Comparison of ENCODE assay signal across 11 mouse cellular contexts in the genomic region with DNA sequence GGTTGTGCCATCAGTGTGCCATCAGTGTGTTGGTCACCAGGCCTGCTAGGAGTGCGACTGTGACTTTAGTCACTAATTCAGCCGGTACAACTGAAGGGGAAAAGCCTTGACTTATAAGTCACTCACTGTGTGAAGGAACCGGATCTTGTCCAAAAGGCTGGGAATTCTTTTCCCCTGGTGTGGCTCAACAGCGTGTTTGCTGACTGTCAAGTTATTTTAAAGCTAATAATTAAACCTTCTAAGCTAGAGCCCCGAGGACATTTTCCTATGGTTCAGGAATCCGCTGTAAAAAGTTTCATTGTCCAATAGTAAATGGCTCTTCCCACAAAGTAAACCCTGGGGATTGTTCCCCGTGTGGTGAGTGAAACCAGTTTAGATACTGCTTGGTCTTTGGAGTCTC.
DNase-seq lines count a peak whose midpoint lies in the region; ATAC-seq lines count a peak whose summit lies in the region.
"Had no signal": no experiment of that assay in that cellular context is flagged by ENCODE, and none has a peak within 500 bp of the region (broad histone marks: within the 10 kb centered on the region; RNA-seq: fewer than 3 reads in every experiment).

No protein-coding gene starts in this region.

- H3K4me1 ChIP-seq in neural tube, embryonic 12.5 days, result peaks cover 45% of the 10 kb centered on the region
- H3K4me1 ChIP-seq in liver, embryonic 12.5 days, result peaks cover 40% of the 10 kb centered on the region

- peaks cover 17% of the 10 kb centered on the region for H3K36me3 ChIP-seq in neural tube, embryonic 12.5 days
- H3K36me3 ChIP-seq in liver, embryonic 12.5 days, result no peaks in the 10 kb centered on the region
- H3K36me3 ChIP-seq: heart, embryonic 15.5 days had no signal

- no peak overlapping the region for H3K9ac ChIP-seq in neural tube, embryonic 12.5 days
- no peak overlapping the region for H3K9ac ChIP-seq in liver, embryonic 12.5 days
- H3K9ac ChIP-seq: heart, embryonic 15.5 days had no signal

- no peaks in the 10 kb centered on the region for H3K9me3 ChIP-seq in neural tube, embryonic 12.5 days
- H3K9me3 ChIP-seq in liver, embryonic 12.5 days (replicated peaks), result no peaks in the 10 kb centered on the region
- H3K9me3 ChIP-seq: heart, embryonic 15.5 days had no signal

- 0 out of 2 replicates have a peak overlapping the region, but pooled peaks have one; percentile 3 for H3K4me2 ChIP-seq in neural tube, embryonic 12.5 days (replicated peaks)
- no peak overlapping the region for H3K4me2 ChIP-seq in liver, embryonic 12.5 days
- H3K4me2 ChIP-seq: heart, embryonic 15.5 days had no signal

- peak; percentile 37 for DNase-seq in embryo, embryonic 11 days
- no peak for DNase-seq in embryo, embryonic 10 days (ENCODE audit: low spot score)
- no peak for DNase-seq in neural tube, embryonic 10.5 days (ENCODE audit: extremely low spot score, low spot score)
- no peak for DNase-seq in B cell, adult 2 months
- DNase-seq in adrenal gland, postnatal 4 days (ENCODE audit: low spot score in 2 of 2), result no peak
- DNase-seq in thymus, postnatal 14 days, result no peak
- DNase-seq: cerebellum, postnatal 14 days; retina, postnatal 1 day had no signal

- no peak overlapping the region for H3K4me3 ChIP-seq in neural tube, embryonic 12.5 days
- H3K4me3 ChIP-seq in liver, embryonic 12.5 days, result no peak overlapping the region
- H3K4me3 ChIP-seq: heart, embryonic 15.5 days had no signal

- no peak overlapping the region for H3K27ac ChIP-seq in neural tube, embryonic 12.5 days
- peak overlapping the region; percentile 54 for H3K27ac ChIP-seq in liver, embryonic 12.5 days
- H3K27ac ChIP-seq: heart, embryonic 15.5 days had no signal

- no peak for ATAC-seq in neural tube, embryonic 12.5 days (ENCODE audit: low FRiP score, low read depth)
- ATAC-seq in liver, embryonic 12.5 days, result no peak

- 34% methylated on average over 7 of the region's 7 CpGs for WGBS in neural tube, embryonic 12.5 days
- WGBS in liver, embryonic 12.5 days (ENCODE audit: insufficient replicate concordance), result 64% methylated on average over 7 of the region's 7 CpGs

- no peaks in the 10 kb centered on the region for H3K27me3 ChIP-seq in neural tube, embryonic 12.5 days (replicated peaks)
- peaks cover 39% of the 10 kb centered on the region for H3K27me3 ChIP-seq in liver, embryonic 12.5 days (replicated peaks)
- H3K27me3 ChIP-seq: heart, embryonic 15.5 days had no signal
